Mouse (Mus musculus): ENCODE results near the gene Pbx4. TPM values are rescaled to one million over a fixed set of nuclear protein-coding genes. Genes with fewer than 3 reads are reported as not detected.
A peak's percentile ranks its signal among the peaks of the same experiment; 100 is the strongest.

Pbx4 gene
- polyA plus RNA-seq, 1 experiment from 2014 or later, result 2.9 TPM

- H3K27ac ChIP-seq (ENCODE audit: low read length), result no peak overlapping the region
- H3K36me3 ChIP-seq (ENCODE audit: control insufficient read depth, insufficient read depth, low read length), result no peaks in the 10 kb centered on the region
- no peak overlapping the region for H3K9ac ChIP-seq (ENCODE audit: low read depth, low read length)
- H3K27me3 ChIP-seq (replicated peaks; ENCODE audit: control insufficient read depth, insufficient read depth, low read length), result peaks cover 30% of the 10 kb centered on the region
- WGBS, result 80% methylated on average over 4 of the region's 4 CpGs
- H3K4me1 ChIP-seq (ENCODE audit: control insufficient read depth, insufficient read depth, low read length), result peaks cover 9% of the 10 kb centered on the region
- no peak for ATAC-seq
- H3K9me3 ChIP-seq (ENCODE audit: control insufficient read depth, low read length), result no peaks in the 10 kb centered on the region
- H3K4me3 ChIP-seq (ENCODE audit: low read length), result no peak overlapping the region
- no peak overlapping the region for H3K4me2 ChIP-seq (ENCODE audit: low read depth, low read length)
Measured at GRCm38 (mm10) chr8:69877396-69877795, 45.1 kb downstream of the Pbx4 start.

GRCm38 (mm10) chr8:69877992-69878391 lies 45.7 kb downstream of the Pbx4 start:
- WGBS, result 63% methylated on average over 3 of the region's 3 CpGs
- Histone ChIP-seq H3K9me3 (ENCODE audit: control insufficient read depth, low read length) (no peaks in the 10 kb centered on the region), H3K36me3 (ENCODE audit: control insufficient read depth, insufficient read depth, low read length) (no peaks in the 10 kb centered on the region), H3K27ac (ENCODE audit: low read length) (no peak overlapping the region), H3K4me1 (ENCODE audit: control insufficient read depth, insufficient read depth, low read length) (peaks cover 12% of the 10 kb centered on the region), H3K27me3 (replicated peaks; ENCODE audit: control insufficient read depth, insufficient read depth, low read length) (peaks cover 36% of the 10 kb centered on the region), H3K4me2 (ENCODE audit: low read depth, low read length) (no peak overlapping the region), H3K4me3 (ENCODE audit: low read length) (no peak overlapping the region), H3K9ac (ENCODE audit: low read depth, low read length) (no peak overlapping the region)
- ATAC-seq, result no peak

- Histone ChIP-seq H3K4me1 (ENCODE audit: control insufficient read depth, insufficient read depth, low read length) (peaks cover 12% of the 10 kb centered on the region), H3K27ac (ENCODE audit: low read length) (no peak overlapping the region), H3K4me2 (ENCODE audit: low read depth, low read length) (no peak overlapping the region), H3K4me3 (ENCODE audit: low read length) (no peak overlapping the region), H3K9ac (ENCODE audit: low read depth, low read length) (no peak overlapping the region), H3K36me3 (ENCODE audit: control insufficient read depth, insufficient read depth, low read length) (no peaks in the 10 kb centered on the region), H3K27me3 (replicated peaks; ENCODE audit: control insufficient read depth, insufficient read depth, low read length) (peaks cover 53% of the 10 kb centered on the region), H3K9me3 (ENCODE audit: control insufficient read depth, low read length) (no peaks in the 10 kb centered on the region)
- 54% methylated on average over 8 of the region's 8 CpGs for WGBS
- ATAC-seq, result peak; percentile 56; the same call in 1 of the 2 replicates
Measured at GRCm38 (mm10) chr8:69879678-69880077, 47.4 kb downstream of the Pbx4 start.

- Histone ChIP-seq H3K4me2 (ENCODE audit: low read depth, low read length) (0 out of 2 replicates have a peak overlapping the region, but pooled peaks have one; percentile 76), H3K9ac (ENCODE audit: low read depth, low read length) (peak overlapping the region; percentile 4; the same call in 1 of the 2 replicates), H3K27me3 (replicated peaks; ENCODE audit: control insufficient read depth, insufficient read depth, low read length) (peaks cover 65% of the 10 kb centered on the region), H3K9me3 (ENCODE audit: control insufficient read depth, low read length) (no peaks in the 10 kb centered on the region), H3K36me3 (ENCODE audit: control insufficient read depth, insufficient read depth, low read length) (no peaks in the 10 kb centered on the region), H3K27ac (ENCODE audit: low read length) (no peak overlapping the region), H3K4me1 (ENCODE audit: control insufficient read depth, insufficient read depth, low read length) (peaks cover 12% of the 10 kb centered on the region), H3K4me3 (ENCODE audit: low read length) (peak overlapping the region; percentile 49)
- ATAC-seq, result no peak
- 13% methylated on average over 37 of the region's 37 CpGs for WGBS
Measured at GRCm38 (mm10) chr8:69880841-69881240, 48.5 kb downstream of the Pbx4 start.

- H3K9ac ChIP-seq (ENCODE audit: low read depth, low read length), result peak overlapping the region; percentile 60; the same call in 1 of the 2 replicates
- peak overlapping the region; percentile 49 for H3K4me3 ChIP-seq (ENCODE audit: low read length)
- H3K4me2 ChIP-seq (ENCODE audit: low read depth, low read length), result peak overlapping the region; percentile 76
- H3K27ac ChIP-seq (ENCODE audit: low read length), result no peak overlapping the region
- H3K9me3 ChIP-seq (ENCODE audit: control insufficient read depth, low read length), result no peaks in the 10 kb centered on the region
- peaks cover 12% of the 10 kb centered on the region for H3K4me1 ChIP-seq (ENCODE audit: control insufficient read depth, insufficient read depth, low read length)
- no peaks in the 10 kb centered on the region for H3K36me3 ChIP-seq (ENCODE audit: control insufficient read depth, insufficient read depth, low read length)
- 18% methylated on average over 79 of the region's 79 CpGs for WGBS
- H3K27me3 ChIP-seq (replicated peaks; ENCODE audit: control insufficient read depth, insufficient read depth, low read length), result peaks cover 70% of the 10 kb centered on the region
- no peak for ATAC-seq
Measured at GRCm38 (mm10) chr8:69881261-69881865, 49.1 kb downstream of the Pbx4 start.

GRCm38 (mm10) chr8:69882021-69882756 lies 49.9 kb downstream of the Pbx4 start:
- H3K9ac ChIP-seq (ENCODE audit: low read depth, low read length), result peak overlapping the region; percentile 60
- WGBS, result 6% methylated on average over 101 of the region's 103 CpGs
- peak; percentile 64 for ATAC-seq
- H3K9me3 ChIP-seq (ENCODE audit: control insufficient read depth, low read length), result no peaks in the 10 kb centered on the region
- H3K4me3 ChIP-seq (ENCODE audit: low read length), result peak overlapping the region; percentile 49
- H3K4me1 ChIP-seq (ENCODE audit: control insufficient read depth, insufficient read depth, low read length), result peaks cover 15% of the 10 kb centered on the region
- H3K36me3 ChIP-seq (ENCODE audit: control insufficient read depth, insufficient read depth, low read length), result no peaks in the 10 kb centered on the region
- H3K4me2 ChIP-seq (ENCODE audit: low read depth, low read length), result peak overlapping the region; percentile 76
- peaks cover 78% of the 10 kb centered on the region for H3K27me3 ChIP-seq (replicated peaks; ENCODE audit: control insufficient read depth, insufficient read depth, low read length)
- no peak overlapping the region for H3K27ac ChIP-seq (ENCODE audit: low read length)

GRCm38 (mm10) chr8:69882833-69883600 lies 50.7 kb downstream of the Pbx4 start:
- no peak for ATAC-seq
- peak overlapping the region; percentile 49 for H3K4me3 ChIP-seq (ENCODE audit: low read length)
- H3K27ac ChIP-seq (ENCODE audit: low read length), result no peak overlapping the region
- no peaks in the 10 kb centered on the region for H3K9me3 ChIP-seq (ENCODE audit: control insufficient read depth, low read length)
- 0 out of 2 replicates have a peak overlapping the region, but pooled peaks have one; percentile 60 for H3K9ac ChIP-seq (ENCODE audit: low read depth, low read length)
- WGBS, result 15% methylated on average over 52 of the region's 52 CpGs
- peaks cover 23% of the 10 kb centered on the region for H3K4me1 ChIP-seq (ENCODE audit: control insufficient read depth, insufficient read depth, low read length)
- no peaks in the 10 kb centered on the region for H3K36me3 ChIP-seq (ENCODE audit: control insufficient read depth, insufficient read depth, low read length)
- H3K27me3 ChIP-seq (replicated peaks; ENCODE audit: control insufficient read depth, insufficient read depth, low read length), result peaks cover 86% of the 10 kb centered on the region
- no peak overlapping the region for H3K4me2 ChIP-seq (ENCODE audit: low read depth, low read length)

- WGBS, result 59% methylated on average over 13 of the region's 13 CpGs
Measured at GRCm38 (mm10) chr8:69884141-69884540, 51.9 kb downstream of the Pbx4 start.

More at GRCm38 (mm10) chr8:69884141-69884540, 51.9 kb downstream of the Pbx4 start:
- Histone ChIP-seq H3K4me1 (ENCODE audit: control insufficient read depth, insufficient read depth, low read length) (peaks cover 33% of the 10 kb centered on the region), H3K4me2 (ENCODE audit: low read depth, low read length) (no peak overlapping the region), H3K27ac (ENCODE audit: low read length) (no peak overlapping the region), H3K4me3 (ENCODE audit: low read length) (no peak overlapping the region), H3K36me3 (ENCODE audit: control insufficient read depth, insufficient read depth, low read length) (no peaks in the 10 kb centered on the region), H3K27me3 (replicated peaks; ENCODE audit: control insufficient read depth, insufficient read depth, low read length) (peaks cover 97% of the 10 kb centered on the region), H3K9me3 (ENCODE audit: control insufficient read depth, low read length) (no peaks in the 10 kb centered on the region), H3K9ac (ENCODE audit: low read depth, low read length) (no peak overlapping the region)
- no peak for ATAC-seq
